Mouse (Mus musculus) heart, embryonic 14.5 days (tissue): ENCODE results near the gene Mettl26. TPM values are rescaled to one million over a fixed set of nuclear protein-coding genes. Genes with fewer than 3 reads are reported as not detected.

Experiments
- ATAC-seq: fragments of 200-750 bp; cut with Nextera tagmentation; 2 replicates; pipeline ENCODE4 v1.8.0; 2017; ENCODE audit warnings: low read depth, moderate TSS enrichment; ENCODE audit not compliant: insufficient number of reproducible peaks, insufficient read depth, low FRiP score
- H3K27ac ChIP-seq, 2 experiments: fragments of 200-500 bp in 1 of 2; fragments of 300-500 bp in 1 of 2; sonication (generic) in 1 of 2; replicated peaks in 1 of 2; 2 replicates each; pipeline ENCODE4 v1.5.1; 2012 to 2014; ENCODE audit warnings: low read depth in 2 of 2, low read length in 2 of 2, control low read depth in 1 of 2, mild to moderate bottlenecking in 1 of 2, mixed read lengths in 1 of 2; ENCODE audit not compliant: control insufficient read depth in 1 of 2, insufficient read depth in 1 of 2
- H3K27me3 ChIP-seq: fragments of 300-500 bp; sonication (generic); 2 replicates; pipeline ENCODE4 v1.6.1; 2014; ENCODE audit warnings: mild to moderate bottlenecking, low read length, control low read depth; ENCODE audit not compliant: control insufficient read depth, insufficient read depth
- H3K36me3 ChIP-seq: fragments of 300-500 bp; sonication (generic); 2 replicates; pipeline ENCODE4 v1.6.1; 2014; ENCODE audit warnings: mild to moderate bottlenecking, control low read depth, low read length, mixed read lengths; ENCODE audit not compliant: control insufficient read depth, insufficient read depth
- H3K4me1 ChIP-seq, 2 experiments: fragments of 200-500 bp in 1 of 2; fragments of 300-500 bp in 1 of 2; sonication (generic) in 1 of 2; 2 replicates each; pipeline ENCODE4 v1.6.1; 2012 to 2014; ENCODE audit warnings: low read length in 2 of 2, control low read depth in 1 of 2, mixed read lengths in 1 of 2; ENCODE audit not compliant: control insufficient read depth in 2 of 2, insufficient read depth in 2 of 2
- H3K4me2 ChIP-seq: fragments of 300-500 bp; sonication (generic); 2 replicates; pipeline ENCODE4 v1.6.1; 2014; ENCODE audit warnings: mild to moderate bottlenecking, low read length
- H3K4me3 ChIP-seq, 2 experiments: fragments of 200-500 bp in 1 of 2; fragments of 300-500 bp in 1 of 2; sonication (generic) in 1 of 2; 2 replicates each; pipeline ENCODE4 v1.5.1; 2012 to 2014; ENCODE audit warnings: low read length in 2 of 2, mild to moderate bottlenecking in 2 of 2, control low read depth in 1 of 2, low read depth in 1 of 2, moderate library complexity in 1 of 2; ENCODE audit not compliant: control insufficient read depth in 1 of 2, insufficient read depth in 1 of 2
- H3K9ac ChIP-seq: fragments of 300-500 bp; sonication (generic); 2 replicates; pipeline ENCODE4 v1.6.1; 2014; ENCODE audit warnings: mild to moderate bottlenecking, low read length
- H3K9me3 ChIP-seq: fragments of 300-500 bp; sonication (generic); 2 replicates; pipeline ENCODE4 v1.6.1; 2016; ENCODE audit warnings: low read length, control low read depth; ENCODE audit not compliant: control insufficient read depth
- WGBS: fragments of 180-500 bp; shearing (Covaris S2); extraction: QIAGEN DNeasy Blood & Tissue Kit; methylation state at CpG from one replicate; pipeline ENCODE4 v1.1.7; 2014; 5-methylcytosine and 5-hydroxymethylcytosine counted together
- polyA plus RNA-seq: library from polyadenylated mRNA; unstranded; fragments of >200 nt; fragmentation: Nextera tagmentation; extraction: Ambion mirVana; gene quantifications from 2 replicates; pipeline ENCODE4 v1.2.1, GENCODE M21; 2014

Gene Mettl26
- polyA plus RNA-seq, 1 experiment from 2014 or later: 41.7 TPM

GRCm38 (mm10) chr17:25844396-25844901, 30.4 kb upstream of the Mettl26 start, which contains the start of gene Rhot2:
Gene Rhot2 (minus strand): TSS chr17:25844851.
- ATAC-seq: peak; percentile 92
- Histone ChIP-seq H3K27me3 (no peaks in the 10 kb centered on the region), H3K4me2 (peak within 1 kb of the TSS; percentile 88), H3K27ac (peak within 1 kb of the TSS; percentile 28 to 89), H3K4me3 (peak within 1 kb of the TSS; percentile 76 to 91), H3K4me1 (peaks cover 5 to 15% of the 10 kb centered on the region in 2 experiments), H3K36me3 (peaks cover 50% of the 10 kb centered on the region), H3K9ac (peak within 1 kb of the TSS; percentile 96), H3K9me3 (no peaks in the 10 kb centered on the region)
- WGBS: 2% methylated on average over 14 of the region's 21 CpGs

GRCm38 (mm10) chr17:25860229-25860628, 14.6 kb upstream of the Mettl26 start:
- no peak overlapping the region for H3K27ac ChIP-seq
- no peak for ATAC-seq
- H3K4me2 ChIP-seq: no peak overlapping the region
- H3K27me3 ChIP-seq: no peaks in the 10 kb centered on the region
- WGBS: 77% methylated on average over 6 of the region's 6 CpGs
- no peak overlapping the region for H3K4me3 ChIP-seq
- H3K4me1 ChIP-seq: peaks cover 5 to 18% of the 10 kb centered on the region in 2 experiments; a peak in 3 of 4 replicates
- no peaks in the 10 kb centered on the region for H3K9me3 ChIP-seq
- peaks cover 27% of the 10 kb centered on the region for H3K36me3 ChIP-seq
- no peak overlapping the region for H3K9ac ChIP-seq

GRCm38 (mm10) chr17:25860832-25861703, 13.8 kb upstream of the Mettl26 start, which contains the start of gene Wdr90:
Gene Wdr90 (minus strand): TSS chr17:25861501.
- Histone ChIP-seq H3K27ac (peak within 1 kb of the TSS; percentile 20 to 80; a peak in 2 of 4 replicates), H3K4me1 (peaks cover 5 to 18% of the 10 kb centered on the region in 2 experiments; a peak in 3 of 4 replicates), H3K4me3 (peak within 1 kb of the TSS; percentile 50 to 67), H3K36me3 (peaks cover 31% of the 10 kb centered on the region), H3K9ac (peak within 1 kb of the TSS; percentile 83), H3K4me2 (peak within 1 kb of the TSS; percentile 95), H3K27me3 (no peaks in the 10 kb centered on the region), H3K9me3 (no peaks in the 10 kb centered on the region)
- peak; percentile 83 for ATAC-seq
- 4% methylated on average over 64 of the region's 65 CpGs for WGBS

- peak overlapping the region; percentile 20 to 80; a peak in 2 of 4 replicates for H3K27ac ChIP-seq
- H3K9ac ChIP-seq: peak overlapping the region; percentile 83
- H3K4me1 ChIP-seq: peaks cover 7 to 24% of the 10 kb centered on the region in 2 experiments; a peak in 3 of 4 replicates
- WGBS: 15% methylated on average over 6 of the region's 6 CpGs
- H3K4me2 ChIP-seq: peak overlapping the region; percentile 95
- peaks cover 36% of the 10 kb centered on the region for H3K36me3 ChIP-seq
- no peaks in the 10 kb centered on the region for H3K9me3 ChIP-seq
- H3K27me3 ChIP-seq: no peaks in the 10 kb centered on the region
- no peak for ATAC-seq
- peak overlapping the region; percentile 50 to 67 for H3K4me3 ChIP-seq
Measured at GRCm38 (mm10) chr17:25861704-25862612, 12.9 kb upstream of the Mettl26 start.

- WGBS: 90% methylated on average over 6 of the region's 6 CpGs
- H3K27ac ChIP-seq: no peak overlapping the region
- H3K36me3 ChIP-seq: peaks cover 36% of the 10 kb centered on the region
- H3K9me3 ChIP-seq: no peaks in the 10 kb centered on the region
- no peak overlapping the region for H3K9ac ChIP-seq
- H3K27me3 ChIP-seq: no peaks in the 10 kb centered on the region
- no peak overlapping the region for H3K4me3 ChIP-seq
- H3K4me1 ChIP-seq: peaks cover 9 to 32% of the 10 kb centered on the region in 2 experiments
- ATAC-seq: no peak
- no peak overlapping the region for H3K4me2 ChIP-seq
Measured at GRCm38 (mm10) chr17:25863681-25864080, 11.2 kb upstream of the Mettl26 start.

GRCm38 (mm10) chr17:25864311-25864710, 10.6 kb upstream of the Mettl26 start:
- Histone ChIP-seq H3K27ac (no peak overlapping the region), H3K4me1 (peaks cover 12 to 37% of the 10 kb centered on the region in 2 experiments), H3K4me3 (no peak overlapping the region), H3K9ac (no peak overlapping the region), H3K36me3 (peaks cover 36% of the 10 kb centered on the region), H3K9me3 (no peaks in the 10 kb centered on the region), H3K4me2 (no peak overlapping the region), H3K27me3 (no peaks in the 10 kb centered on the region)
- 90% methylated on average over 14 of the region's 14 CpGs for WGBS
- no peak for ATAC-seq

GRCm38 (mm10) chr17:25865288-25865687, 9.6 kb upstream of the Mettl26 start:
- Histone ChIP-seq H3K27ac (no peak overlapping the region), H3K4me2 (no peak overlapping the region), H3K9me3 (no peaks in the 10 kb centered on the region), H3K27me3 (no peaks in the 10 kb centered on the region), H3K9ac (no peak overlapping the region), H3K4me1 (peaks cover 12 to 37% of the 10 kb centered on the region in 2 experiments), H3K4me3 (no peak overlapping the region), H3K36me3 (peaks cover 36% of the 10 kb centered on the region)
- ATAC-seq: no peak
- 86% methylated on average over 11 of the region's 11 CpGs for WGBS
